Mouse (Mus musculus): ENCODE data around the gene Olfr90.

Olfr90 gene

DNA sequence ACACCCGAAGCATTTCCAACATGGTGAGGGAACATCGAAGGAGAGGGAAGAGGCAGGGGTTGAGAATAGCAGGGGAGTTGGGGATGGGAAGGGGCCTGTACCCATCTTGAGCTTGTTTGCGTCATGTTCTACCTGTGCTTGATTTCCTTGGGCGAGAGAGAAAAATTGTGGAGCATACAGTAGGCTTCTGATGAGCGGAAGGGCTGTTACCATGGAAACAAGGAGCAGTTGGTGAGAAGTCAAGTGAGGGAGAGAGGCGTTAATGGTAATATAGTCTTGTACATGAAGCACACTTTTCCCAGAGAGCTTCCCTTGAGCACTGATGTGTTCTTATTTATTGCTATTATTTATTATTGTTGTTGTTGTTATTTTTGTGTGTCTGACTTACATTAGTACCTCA, 31.3 kb downstream of the Olfr90 start:
- no peak for DNase-seq

- DNase-seq: no peak
Measured at GRCm38 (mm10) chr17:37051745-37052144, 36.6 kb downstream of the Olfr90 start.

- peak in 1 of 2 experiments; percentile 12 for DNase-seq
Measured at GRCm38 (mm10) chr17:37050876-37051275, 37.4 kb downstream of the Olfr90 start.

DNA sequence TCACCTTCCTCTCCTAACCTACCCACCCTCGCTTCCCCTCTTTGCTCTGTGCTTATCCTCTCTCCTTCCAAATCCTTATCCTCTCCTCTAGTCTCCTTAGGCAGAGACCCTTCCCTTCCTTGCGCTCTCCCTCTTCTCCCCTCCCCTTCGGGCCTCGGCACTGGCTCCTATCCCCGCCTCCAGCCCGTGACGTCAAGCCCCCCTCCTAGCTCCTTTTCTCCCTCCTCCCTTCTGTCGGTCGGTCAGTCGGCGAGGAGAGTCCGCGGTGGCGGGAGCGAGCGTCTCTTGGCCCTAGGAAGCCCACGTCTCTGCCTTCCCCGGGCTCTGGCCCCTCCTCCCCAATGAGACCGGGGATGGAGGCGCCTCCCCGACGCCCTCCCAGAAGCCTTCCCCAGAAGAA, 37.9 kb downstream of the Olfr90 start:
- peak; percentile 83 to 86 for DNase-seq

- DNase-seq: peak; percentile 45 to 88
Measured at GRCm38 (mm10) chr17:37049570-37050310, 38.6 kb downstream of the Olfr90 start.

DNA sequence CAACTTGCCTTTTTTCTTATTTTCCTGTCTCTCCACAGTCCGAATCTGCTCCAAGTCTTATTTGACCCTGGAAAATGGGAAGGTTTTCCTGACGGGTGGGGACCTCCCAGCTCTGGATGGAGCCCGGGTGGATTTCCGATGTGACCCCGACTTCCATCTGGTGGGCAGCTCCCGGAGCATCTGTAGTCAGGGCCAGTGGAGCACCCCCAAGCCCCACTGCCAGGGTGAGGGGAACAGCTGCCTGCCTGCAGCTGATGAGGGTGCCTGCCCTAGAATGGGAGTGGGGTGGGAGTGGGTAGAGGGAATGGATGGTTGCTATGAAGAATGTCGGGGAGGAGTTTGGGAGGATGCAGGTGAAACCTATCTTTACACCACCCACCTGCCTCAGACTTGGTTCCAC, 39.9 kb downstream of the Olfr90 start:
- DNase-seq: no peak

DNA sequence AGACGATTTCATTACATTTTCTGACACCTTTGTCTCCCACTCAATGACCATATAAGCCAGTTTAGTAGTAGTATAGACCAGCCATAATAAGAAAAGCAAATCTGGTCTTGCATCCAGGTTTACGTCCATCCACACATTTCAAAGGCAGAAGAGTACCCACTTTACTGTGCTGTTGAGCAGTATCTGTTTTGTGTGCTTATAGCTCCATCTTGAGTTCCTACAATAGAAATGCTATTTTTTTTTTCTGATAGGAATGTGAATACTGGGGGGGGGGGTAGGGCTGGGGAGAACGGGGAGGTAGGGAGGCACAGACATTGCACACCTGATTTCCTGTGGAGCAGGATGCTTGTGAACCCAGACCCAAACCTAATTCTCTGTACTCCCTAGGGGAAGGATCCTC, 40.3 kb downstream of the Olfr90 start:
- DNase-seq: no peak

DNA sequence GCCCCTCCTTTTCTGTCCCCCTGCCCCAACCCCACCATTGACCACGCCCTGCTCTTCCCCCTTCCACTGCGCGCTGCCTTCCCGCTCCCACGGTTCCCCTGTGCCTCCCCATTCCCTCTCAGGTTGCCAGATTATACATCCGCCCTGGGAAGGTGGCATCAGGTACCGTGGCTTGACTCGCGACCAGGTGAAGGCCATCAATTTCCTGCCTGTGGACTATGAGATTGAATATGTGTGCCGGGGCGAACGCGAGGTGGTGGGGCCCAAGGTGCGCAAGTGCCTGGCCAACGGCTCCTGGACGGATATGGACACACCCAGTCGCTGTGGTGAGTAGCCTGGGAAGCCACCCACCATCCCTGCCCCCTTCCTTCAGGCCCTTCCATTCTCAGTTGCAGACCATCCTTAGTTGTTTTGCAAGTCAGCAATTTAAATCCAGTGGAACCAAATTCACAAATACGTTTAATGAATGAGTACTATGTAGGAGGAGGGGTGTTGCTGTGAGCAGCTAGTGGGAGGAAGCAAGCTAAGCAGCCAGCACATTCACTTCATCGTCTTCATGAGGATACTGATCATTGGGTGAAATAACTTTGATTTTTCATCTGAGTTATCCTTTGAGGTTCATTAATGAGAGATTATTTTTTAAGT, 40.8 kb downstream of the Olfr90 start:
- DNase-seq: no peak

- DNase-seq: peak; percentile 54 to 78
Measured at GRCm38 (mm10) chr17:37046312-37047112, 41.8 kb downstream of the Olfr90 start.

DNA sequence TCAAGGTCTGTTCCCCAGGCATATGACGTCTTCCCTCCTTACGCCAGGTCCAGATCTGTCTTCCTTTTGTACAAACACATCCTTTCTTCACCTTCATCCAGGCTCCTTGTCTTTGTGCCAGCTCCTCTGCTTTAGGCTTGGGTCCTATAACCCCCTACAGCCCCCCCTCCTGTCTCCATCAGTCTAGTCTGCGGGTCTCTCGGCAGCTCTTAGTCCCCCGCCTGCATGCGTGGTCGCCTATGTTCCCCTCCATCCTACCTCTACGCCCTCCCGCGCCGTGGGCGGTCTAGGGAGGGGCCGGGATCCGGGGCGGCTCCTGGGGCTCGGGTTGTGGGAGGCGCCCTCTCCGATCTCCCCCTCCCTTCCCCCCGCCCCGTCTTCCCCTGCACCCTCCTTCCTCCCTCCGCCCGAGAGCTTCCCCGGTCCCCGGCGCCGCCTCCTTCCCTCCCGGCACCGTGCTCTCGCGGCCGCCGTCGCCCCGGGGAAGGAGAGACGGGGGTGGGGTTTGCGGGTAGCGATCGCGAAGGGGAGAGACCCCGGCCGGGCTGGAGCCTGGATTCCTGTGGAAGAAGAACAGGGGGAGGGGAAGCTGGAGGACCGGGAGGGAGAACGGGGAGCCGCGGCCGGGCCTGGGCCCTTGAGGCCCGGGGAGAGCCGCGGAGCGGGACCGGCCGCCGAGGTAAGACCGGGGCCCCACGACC, 42.5 kb downstream of the Olfr90 start, which contains the start of gene Gabbr1:
Gene Gabbr1, plus strand, starts transcription at position 356 of the 701 bp plus-strand sequence.
- peak; percentile 83 to 90 for DNase-seq

- no peak for DNase-seq
Measured at GRCm38 (mm10) chr17:37044651-37045244, 43.6 kb downstream of the Olfr90 start.

DNA sequence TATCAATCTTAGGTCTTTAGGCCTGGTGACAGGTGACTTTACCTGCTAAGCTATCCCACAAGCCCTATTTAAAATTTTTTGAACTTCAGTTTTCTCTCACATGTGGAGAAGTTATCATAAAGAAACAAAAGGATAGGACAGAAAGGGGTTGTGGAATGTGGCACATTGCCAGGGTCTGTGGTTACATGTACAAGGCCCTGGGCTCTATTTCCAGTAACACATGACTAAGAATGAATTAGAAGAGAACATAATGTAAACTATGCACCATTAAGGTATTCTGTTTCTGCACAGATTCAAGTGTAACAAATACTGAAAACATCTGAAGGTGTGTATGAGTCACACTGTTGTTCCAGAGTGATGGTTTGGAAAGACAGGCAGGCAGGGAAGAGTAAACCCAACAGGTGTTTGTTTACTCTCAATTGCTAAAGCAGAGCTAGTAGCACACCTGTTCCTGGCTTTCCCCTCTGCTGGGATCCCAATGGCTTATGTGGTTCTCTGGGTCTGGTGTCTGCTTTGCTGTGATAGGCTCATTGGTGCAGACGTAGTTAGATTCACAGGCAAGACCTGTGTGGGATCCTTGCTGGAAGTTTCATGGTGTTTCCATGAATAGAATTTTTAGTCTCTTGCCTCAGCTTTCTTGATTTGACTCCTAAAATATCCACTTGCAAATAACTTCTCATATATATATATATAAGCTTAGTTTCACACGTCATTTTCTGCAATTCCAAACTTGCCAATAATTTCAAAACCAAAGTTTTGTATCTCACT, 49.0 kb downstream of the Olfr90 start:
- DNase-seq: no peak

Data from kidney, postnatal 36 days (tissue).